Mouse (Mus musculus) kidney, embryonic 16.5 days (tissue): Measurements from ENCODE around the gene Alyref2. TPM values are rescaled to one million over a fixed set of nuclear protein-coding genes. Genes with fewer than 3 reads are reported as not detected.
A peak's percentile ranks its signal among the peaks of the same experiment; 100 is the strongest.
"Not testable (repeated sequence)": the region's sequence is repeated elsewhere in the genome, so short reads cannot be mapped to it uniquely, and the experiment has no call there.

Source experiments
- ATAC-seq: fragments of 200-750 bp; cut with Nextera tagmentation; 2 replicates; pipeline ENCODE4 v1.8.0; 2017; ENCODE audit warnings: moderate TSS enrichment; ENCODE audit not compliant: low FRiP score, low TSS enrichment
- H3K27ac ChIP-seq: fragments of 300-500 bp; sonication (generic); 2 replicates; pipeline ENCODE4 v1.5.1; 2014; ENCODE audit warnings: low read length
- H3K27me3 ChIP-seq: fragments of 300-500 bp; sonication (generic); 2 replicates; pipeline ENCODE4 v1.6.1; 2014; ENCODE audit warnings: low read length, control low read depth, mixed read lengths; ENCODE audit not compliant: insufficient read depth
- H3K36me3 ChIP-seq: fragments of 300-500 bp; sonication (generic); 2 replicates; pipeline ENCODE4 v1.6.1; 2014; ENCODE audit warnings: low read length, control low read depth, mixed read lengths; ENCODE audit not compliant: insufficient read depth
- H3K4me1 ChIP-seq: fragments of 300-500 bp; sonication (generic); 2 replicates; pipeline ENCODE4 v1.6.1; 2014; ENCODE audit warnings: low read length, control low read depth, mixed read lengths; ENCODE audit not compliant: insufficient read depth
- H3K4me2 ChIP-seq: fragments of 300-500 bp; sonication (generic); replicated peaks from 2 replicates; pipeline ENCODE4 v1.6.1; 2014; ENCODE audit warnings: low read depth, low read length
- H3K4me3 ChIP-seq: fragments of 300-500 bp; sonication (generic); 2 replicates; pipeline ENCODE4 v1.5.1; 2014; ENCODE audit warnings: mild to moderate bottlenecking, low read length
- H3K9ac ChIP-seq: fragments of 300-500 bp; sonication (generic); replicated peaks from 2 replicates; pipeline ENCODE4 v1.6.1; 2014; ENCODE audit warnings: low read length
- H3K9me3 ChIP-seq: fragments of 300-500 bp; sonication (generic); 2 replicates; pipeline ENCODE4 v1.6.1; 2016; ENCODE audit warnings: low read length, control low read depth
- WGBS: fragments of 180-500 bp; shearing (Covaris S2); extraction: QIAGEN DNeasy Blood & Tissue Kit; methylation state at CpG from one replicate; pipeline ENCODE4 v1.1.7; 2014; 5-methylcytosine and 5-hydroxymethylcytosine counted together
- polyA plus RNA-seq: library from polyadenylated mRNA; unstranded; fragments of >200 nt; fragmentation: Nextera tagmentation; extraction: Ambion mirVana; gene quantifications from 2 replicates; pipeline ENCODE4 v1.2.1, GENCODE M21; 2015

The Alyref2 gene
- polyA plus RNA-seq, 1 experiment from 2014 or later = 13.0 TPM

- 33% methylated on average over 7 of the region's 7 CpGs for WGBS
- no peak overlapping the region for H3K9ac ChIP-seq
- H3K27me3 ChIP-seq = no peaks in the 10 kb centered on the region
- peak overlapping the region; percentile 29 for H3K4me2 ChIP-seq
- ATAC-seq = 0 out of 2 replicates have a peak, but pooled peaks have one; percentile 6
- no peak overlapping the region for H3K27ac ChIP-seq
- no peak overlapping the region for H3K4me3 ChIP-seq
- no peaks in the 10 kb centered on the region for H3K4me1 ChIP-seq
- H3K36me3 ChIP-seq = peaks cover 1% of the 10 kb centered on the region; the same call in 1 of the 2 replicates
- no peaks in the 10 kb centered on the region for H3K9me3 ChIP-seq
Observed at GRCm38 (mm10) chr1:171470371-171470871, 32.9 kb upstream of the Alyref2 start.

- Histone ChIP-seq H3K27ac (no peak overlapping the region), H3K27me3 (no peaks in the 10 kb centered on the region), H3K4me2 (no peak overlapping the region), H3K36me3 (no peaks in the 10 kb centered on the region), H3K4me3 (no peak overlapping the region), H3K9ac (no peak overlapping the region), H3K9me3 (no peaks in the 10 kb centered on the region), H3K4me1 (no peaks in the 10 kb centered on the region)
- ATAC-seq = no peak
- 81% methylated on average over 5 of the region's 5 CpGs for WGBS
Observed at GRCm38 (mm10) chr1:171470896-171471295, 32.4 kb upstream of the Alyref2 start.

DNA sequence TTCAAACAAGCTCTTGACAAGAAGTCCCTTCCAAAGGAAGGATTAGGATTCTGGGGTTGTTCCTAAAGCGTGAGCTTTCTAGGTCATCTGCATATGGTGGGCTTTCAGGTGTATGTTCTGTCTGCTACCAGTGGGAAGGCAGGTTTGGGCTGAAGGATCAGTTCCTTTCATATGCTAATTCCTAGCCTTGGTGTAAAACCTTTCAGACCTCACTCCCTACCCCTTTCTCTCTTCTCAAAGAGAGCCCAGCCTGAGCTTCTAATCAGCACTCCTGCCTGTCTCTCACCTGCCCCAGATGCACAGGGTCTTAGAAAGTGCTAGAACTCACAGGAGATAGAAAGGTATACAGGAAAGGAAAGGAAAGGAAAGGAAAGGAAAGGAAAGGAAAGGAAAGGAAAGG is 31.8 kb upstream of the Alyref2 start:
- no peak overlapping the region for H3K4me3 ChIP-seq
- 62% methylated on average over 1 of the region's 1 CpGs for WGBS
- no peaks in the 10 kb centered on the region for H3K9me3 ChIP-seq
- ATAC-seq = no peak
- no peak overlapping the region for H3K9ac ChIP-seq
- no peaks in the 10 kb centered on the region for H3K36me3 ChIP-seq
- no peaks in the 10 kb centered on the region for H3K27me3 ChIP-seq
- H3K4me2 ChIP-seq = no peak overlapping the region
- H3K27ac ChIP-seq = no peak overlapping the region
- H3K4me1 ChIP-seq = no peaks in the 10 kb centered on the region

GRCm38 (mm10) chr1:171471941-171472340 is 31.3 kb upstream of the Alyref2 start:
- not testable (repeated sequence) for H3K4me3 ChIP-seq, H3K27me3 ChIP-seq, H3K9me3 ChIP-seq, H3K9ac ChIP-seq, H3K4me2 ChIP-seq, H3K27ac ChIP-seq, ATAC-seq, H3K36me3 ChIP-seq, H3K4me1 ChIP-seq
- 92% methylated on average over 7 of the region's 8 CpGs for WGBS

GRCm38 (mm10) chr1:171473506-171473905 is 29.8 kb upstream of the Alyref2 start:
- Histone ChIP-seq H3K4me1 (no peaks in the 10 kb centered on the region), H3K27me3 (no peaks in the 10 kb centered on the region), H3K4me3 (no peak overlapping the region), H3K27ac (no peak overlapping the region), H3K36me3 (no peaks in the 10 kb centered on the region), H3K4me2 (no peak overlapping the region), H3K9ac (no peak overlapping the region), H3K9me3 (no peaks in the 10 kb centered on the region)
- ATAC-seq = no peak
- WGBS = 80% methylated on average over 4 of the region's 4 CpGs

- H3K9ac ChIP-seq = no peak overlapping the region
- 67% methylated on average over 9 of the region's 9 CpGs for WGBS
- H3K4me1 ChIP-seq = no peaks in the 10 kb centered on the region
- no peaks in the 10 kb centered on the region for H3K27me3 ChIP-seq
- no peak overlapping the region for H3K4me3 ChIP-seq
- no peaks in the 10 kb centered on the region for H3K9me3 ChIP-seq
- no peaks in the 10 kb centered on the region for H3K36me3 ChIP-seq
- ATAC-seq = no peak
- H3K27ac ChIP-seq = no peak overlapping the region
- H3K4me2 ChIP-seq = no peak overlapping the region
Observed at GRCm38 (mm10) chr1:171473920-171474640, 29.2 kb upstream of the Alyref2 start.

- no peaks in the 10 kb centered on the region for H3K9me3 ChIP-seq
- H3K36me3 ChIP-seq = no peaks in the 10 kb centered on the region
- H3K9ac ChIP-seq = no peak overlapping the region
- ATAC-seq = no peak
- no peak overlapping the region for H3K27ac ChIP-seq
- no peaks in the 10 kb centered on the region for H3K4me1 ChIP-seq
- WGBS = 62% methylated on average over 8 of the region's 8 CpGs
- no peaks in the 10 kb centered on the region for H3K27me3 ChIP-seq
- H3K4me2 ChIP-seq = no peak overlapping the region
- no peak overlapping the region for H3K4me3 ChIP-seq
Observed at GRCm38 (mm10) chr1:171477123-171477522, 26.2 kb upstream of the Alyref2 start.

DNA sequence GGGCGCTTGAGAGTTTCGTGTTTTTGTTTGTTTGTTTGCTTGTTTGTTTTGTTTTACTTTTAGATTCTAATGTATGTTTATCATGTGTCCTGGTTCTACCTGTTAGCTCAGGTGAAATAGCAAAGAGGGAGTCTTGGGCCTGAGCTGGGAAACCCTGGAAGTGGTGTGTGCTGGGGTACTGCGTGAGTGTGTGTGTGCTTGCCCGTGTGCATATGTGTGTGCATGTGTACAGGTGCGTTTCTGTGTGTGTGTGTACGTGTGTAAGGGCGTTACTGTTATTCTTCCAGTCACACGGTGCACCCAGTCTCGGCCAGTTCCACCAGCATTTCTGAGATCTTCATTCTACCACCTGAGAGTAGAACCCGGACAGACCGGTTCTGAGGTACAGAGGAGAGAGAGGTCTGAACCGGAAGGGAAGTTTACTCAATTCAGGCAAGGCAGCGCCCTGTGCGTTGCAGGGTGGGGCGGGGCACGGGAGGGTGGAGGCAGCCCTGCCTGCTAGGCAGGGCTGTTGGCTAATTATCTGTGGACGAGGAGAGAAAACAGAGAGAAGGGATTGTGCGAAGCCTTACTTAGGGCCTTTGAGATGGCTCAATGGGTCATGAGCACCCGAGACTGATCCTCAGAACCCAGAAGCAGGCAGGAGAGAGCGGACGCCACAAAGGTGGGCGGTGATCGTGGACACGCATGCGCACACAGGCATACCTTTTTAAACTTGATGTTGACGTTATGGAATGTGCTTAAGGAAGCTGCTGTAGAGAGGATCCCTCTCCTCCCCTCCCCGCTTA is 25.3 kb upstream of the Alyref2 start:
- Histone ChIP-seq H3K27ac (peak overlapping the region; percentile 54), H3K9ac (peak overlapping the region; percentile 46; the same call in 1 of the 2 replicates), H3K4me2 (peak overlapping the region; percentile 46), H3K27me3 (no peaks in the 10 kb centered on the region), H3K4me1 (no peaks in the 10 kb centered on the region), H3K36me3 (0 out of 2 replicates have a peak, but pooled peaks cover 1% of the 10 kb centered on the region), H3K9me3 (peaks cover 3% of the 10 kb centered on the region), H3K4me3 (peak overlapping the region; percentile 32)
- WGBS = 52% methylated on average over 27 of the region's 27 CpGs
- peak; percentile 88 for ATAC-seq

DNA sequence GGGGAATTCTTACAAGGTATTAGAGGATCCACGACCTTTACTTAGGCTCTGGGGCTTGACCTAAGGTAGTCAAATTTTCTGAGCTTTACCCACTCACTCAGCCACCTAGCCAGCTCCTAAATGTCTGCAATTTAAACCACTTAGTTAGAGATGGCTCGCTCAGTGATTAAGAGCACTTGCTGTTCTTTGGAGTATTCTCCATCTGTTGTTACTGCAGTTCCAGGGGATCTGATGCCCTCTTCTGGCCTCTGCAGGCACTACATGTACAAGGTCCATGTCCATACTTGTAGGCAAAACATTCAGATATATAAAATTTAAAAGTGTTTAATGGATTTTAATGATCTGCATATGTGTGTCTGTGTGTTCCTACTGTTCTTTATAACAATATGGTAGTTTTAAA is 24.3 kb upstream of the Alyref2 start:
- peak; percentile 46; the same call in 1 of the 2 replicates for ATAC-seq
- no peak overlapping the region for H3K4me3 ChIP-seq
- no peaks in the 10 kb centered on the region for H3K4me1 ChIP-seq
- no peak overlapping the region for H3K27ac ChIP-seq
- H3K9ac ChIP-seq = no peak overlapping the region
- WGBS = 34% methylated on average over 2 of the region's 2 CpGs
- H3K36me3 ChIP-seq = 0 out of 2 replicates have a peak, but pooled peaks cover 3% of the 10 kb centered on the region
- H3K4me2 ChIP-seq = no peak overlapping the region
- H3K27me3 ChIP-seq = no peaks in the 10 kb centered on the region
- H3K9me3 ChIP-seq = peaks cover 6% of the 10 kb centered on the region

GRCm38 (mm10) chr1:171494241-171494640 is 9.0 kb upstream of the Alyref2 start:
- H3K4me1 ChIP-seq = no peaks in the 10 kb centered on the region
- no peak overlapping the region for H3K4me3 ChIP-seq
- WGBS = 93% methylated on average over 13 of the region's 13 CpGs
- H3K4me2 ChIP-seq = no peak overlapping the region
- peaks cover 21% of the 10 kb centered on the region for H3K9me3 ChIP-seq
- H3K9ac ChIP-seq = no peak overlapping the region
- no peaks in the 10 kb centered on the region for H3K36me3 ChIP-seq
- no peaks in the 10 kb centered on the region for H3K27me3 ChIP-seq
- ATAC-seq = no peak
- H3K27ac ChIP-seq = no peak overlapping the region
